Mouse (Mus musculus): ENCODE data around the gene Pmpcb.

Pmpcb gene

DNA sequence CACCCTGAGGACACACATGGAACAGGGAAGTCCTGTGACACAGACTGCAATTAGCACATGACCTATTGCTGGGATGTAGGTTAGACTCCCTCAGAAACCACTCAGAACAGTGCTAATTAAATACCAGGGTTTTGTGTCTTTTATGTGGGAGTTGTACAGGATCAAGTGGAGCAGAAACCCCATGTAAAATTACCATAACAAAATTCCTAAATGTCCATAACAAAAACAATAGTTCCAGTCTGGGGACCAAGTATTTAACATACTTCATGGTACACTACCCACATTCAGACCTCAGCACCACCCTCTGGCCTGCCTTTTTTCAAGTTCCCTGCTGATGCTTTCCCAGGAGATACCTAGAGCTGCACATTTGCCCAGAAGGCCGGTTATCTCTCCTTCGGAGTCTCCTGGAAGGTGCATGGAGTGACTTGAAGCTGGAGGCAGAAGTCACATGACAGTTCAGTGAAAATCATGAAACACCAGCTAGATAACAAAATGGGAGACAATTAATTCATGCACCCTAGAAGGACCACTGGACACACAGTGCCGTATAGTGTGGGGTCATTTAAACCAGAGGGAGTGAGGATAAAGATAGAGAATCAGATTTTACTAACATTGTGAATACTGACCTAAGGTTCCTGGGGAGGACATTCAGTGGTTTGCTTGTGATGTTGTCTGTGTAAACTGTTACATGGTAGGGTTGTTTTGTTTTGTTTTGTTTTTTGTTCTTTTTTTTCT is 4.6 kb upstream of the Pmpcb start:
- no peak for DNase-seq (ENCODE audit: low spot score)

DNA sequence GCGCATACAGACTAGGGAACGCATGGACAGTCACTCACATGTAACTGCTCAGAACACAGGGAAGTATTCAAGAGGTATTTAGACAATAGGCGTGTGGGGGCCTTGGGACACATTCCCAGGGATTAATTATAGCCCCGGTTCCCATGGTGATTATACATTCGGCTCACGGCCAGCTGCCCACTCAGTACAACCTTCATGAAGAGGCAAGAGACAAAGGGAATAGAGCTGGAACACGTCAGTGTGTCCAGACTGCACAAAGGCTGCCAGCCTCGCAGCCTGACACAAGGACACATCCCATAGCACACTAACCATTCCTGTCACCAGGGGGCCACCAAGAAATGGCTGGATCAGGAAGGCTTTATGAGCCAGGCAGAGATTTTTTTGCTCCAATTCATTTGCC is 4.0 kb upstream of the Pmpcb start:
- peak; percentile 19 for DNase-seq (ENCODE audit: low spot score)

DNA sequence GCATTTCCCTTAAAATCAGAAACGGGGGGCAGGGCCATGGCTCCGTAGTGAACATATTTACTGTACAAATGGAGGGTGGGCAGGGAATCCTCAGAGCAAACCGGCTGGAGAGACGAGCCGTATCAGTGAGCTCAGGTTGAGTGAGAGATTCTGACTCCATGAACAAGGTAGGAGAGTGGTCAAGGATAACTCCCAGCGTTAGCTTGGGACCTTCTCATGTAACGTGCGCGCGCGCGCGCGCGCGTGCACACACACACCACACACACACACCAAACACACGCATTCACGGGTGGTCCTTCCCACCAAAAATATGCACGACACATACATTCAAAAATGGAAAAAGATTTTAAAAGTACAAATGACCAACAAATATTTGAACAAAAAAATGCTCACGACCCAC is 1.8 kb upstream of the Pmpcb start:
- no peak for DNase-seq (ENCODE audit: low spot score)

DNA sequence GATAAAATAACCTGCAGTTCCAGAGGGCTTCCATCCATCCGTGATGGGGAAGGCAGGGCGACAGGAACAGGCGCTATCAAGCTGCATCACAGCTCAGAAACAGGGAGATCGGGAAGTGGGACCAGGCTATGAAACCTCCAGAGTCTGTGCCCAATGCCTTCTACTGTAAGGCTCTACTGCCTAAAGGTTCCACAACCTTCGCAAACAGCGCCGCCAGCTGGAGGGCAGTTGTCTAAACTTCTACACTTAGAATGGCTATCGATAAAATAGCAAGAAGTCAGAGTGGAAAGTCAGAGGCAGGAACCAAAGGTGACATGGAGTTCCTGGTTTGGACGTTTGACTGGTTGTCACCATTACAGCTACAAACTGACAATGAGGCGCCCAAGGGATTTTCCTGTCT is 1.4 kb upstream of the Pmpcb start:
- peak; percentile 65 for DNase-seq (ENCODE audit: low spot score)

DNA sequence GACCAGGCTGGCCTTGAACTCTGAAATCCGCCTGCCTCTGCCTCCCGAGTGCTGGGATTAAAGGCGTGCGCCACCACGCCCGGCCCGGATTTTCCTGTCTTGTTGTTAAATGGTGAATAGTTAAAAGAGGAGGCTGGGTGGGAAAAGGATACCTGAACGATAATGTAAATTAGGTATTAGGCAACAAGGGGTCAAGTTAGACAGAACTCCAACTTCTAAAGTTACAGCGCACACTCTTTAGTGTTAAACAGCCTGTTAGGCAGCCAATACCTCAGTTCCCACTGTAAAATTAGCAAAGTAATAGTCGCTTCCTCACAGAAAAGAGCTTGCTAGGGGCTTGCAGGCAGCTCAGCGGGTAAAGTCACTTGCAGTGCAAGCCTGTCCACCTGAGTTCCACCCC is 895 bp upstream of the Pmpcb start:
- DNase-seq (ENCODE audit: low spot score), result no peak

DNA sequence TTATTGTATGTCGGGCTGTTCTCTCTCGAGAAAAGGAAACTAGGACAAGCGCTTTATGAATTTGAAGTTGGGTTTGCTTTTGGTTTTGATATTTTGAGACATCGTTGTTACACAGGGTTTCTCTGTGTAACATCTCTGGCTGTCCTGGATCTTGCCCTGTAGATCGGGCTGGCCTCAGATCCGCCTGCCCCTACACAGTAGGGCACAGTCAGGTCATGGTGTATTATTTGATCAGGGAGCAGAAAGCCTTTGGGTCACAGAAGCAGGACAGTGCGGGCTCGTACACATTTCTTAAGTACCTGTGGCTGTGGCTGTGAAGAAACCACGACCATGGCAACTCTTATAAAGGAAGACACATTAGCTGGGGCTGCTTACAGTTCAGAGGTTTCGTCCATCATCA is 679 bp downstream of the Pmpcb start:
- DNase-seq (ENCODE audit: low spot score), result no peak

DNA sequence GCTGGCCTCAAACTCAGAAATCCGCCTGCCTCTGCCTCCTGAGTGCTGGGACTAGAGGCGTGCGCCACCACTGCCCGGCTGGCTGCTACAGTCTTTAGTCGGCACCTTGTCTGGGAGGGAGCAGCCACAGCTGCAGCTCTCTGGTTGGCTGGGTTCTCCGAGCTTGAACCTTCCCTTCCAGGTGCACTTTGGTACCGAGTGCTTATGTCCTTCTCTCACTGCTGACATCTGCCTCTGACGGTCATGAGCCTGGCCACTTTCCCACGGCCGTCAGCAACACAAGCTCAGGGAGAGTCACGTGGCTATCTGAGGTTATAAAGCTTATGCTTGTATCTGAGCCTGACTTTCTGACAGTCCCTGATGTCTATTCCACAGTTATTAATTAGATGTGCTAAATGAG is 2.2 kb downstream of the Pmpcb start:
- DNase-seq (ENCODE audit: low spot score), result no peak

DNA sequence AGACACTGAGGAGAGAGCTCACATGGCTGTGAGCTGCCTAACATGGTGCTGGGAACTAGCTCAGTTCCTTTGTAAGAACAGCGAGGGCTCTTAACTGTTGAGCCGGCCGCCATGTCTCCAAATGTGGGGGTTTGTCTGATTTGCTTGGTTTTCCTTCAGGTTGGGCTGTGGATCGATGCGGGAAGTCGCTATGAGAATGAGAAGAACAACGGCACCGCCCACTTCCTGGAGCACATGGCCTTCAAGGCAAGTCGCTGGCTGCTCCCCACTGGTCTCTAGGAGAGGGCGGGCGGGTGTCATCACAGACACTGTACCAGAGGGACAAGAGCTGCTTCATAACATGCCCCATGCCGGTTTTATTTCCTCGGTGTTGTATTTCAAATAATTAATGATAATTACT is 2.9 kb downstream of the Pmpcb start:
- no peak for DNase-seq (ENCODE audit: low spot score)

DNA sequence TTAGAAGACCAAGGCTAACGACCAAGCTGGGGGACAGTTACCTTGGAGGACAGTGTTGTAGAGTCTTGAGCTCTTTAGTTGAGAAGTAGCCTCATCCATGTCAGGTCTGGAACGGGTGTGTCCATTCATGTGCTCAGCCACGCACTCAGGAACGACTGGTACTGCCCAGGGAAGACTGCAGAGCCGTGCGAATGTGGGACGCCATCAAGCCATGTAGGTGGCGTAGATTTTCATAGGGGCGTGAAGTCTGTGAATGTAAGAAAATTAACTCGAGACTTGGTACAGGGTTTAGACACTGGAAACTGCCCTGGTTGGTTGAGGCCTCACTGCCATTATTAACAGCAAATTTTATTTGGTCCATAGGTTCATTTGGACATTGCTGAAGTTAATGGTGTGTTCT is 6.7 kb downstream of the Pmpcb start:
- DNase-seq (ENCODE audit: low spot score), result no peak

DNA sequence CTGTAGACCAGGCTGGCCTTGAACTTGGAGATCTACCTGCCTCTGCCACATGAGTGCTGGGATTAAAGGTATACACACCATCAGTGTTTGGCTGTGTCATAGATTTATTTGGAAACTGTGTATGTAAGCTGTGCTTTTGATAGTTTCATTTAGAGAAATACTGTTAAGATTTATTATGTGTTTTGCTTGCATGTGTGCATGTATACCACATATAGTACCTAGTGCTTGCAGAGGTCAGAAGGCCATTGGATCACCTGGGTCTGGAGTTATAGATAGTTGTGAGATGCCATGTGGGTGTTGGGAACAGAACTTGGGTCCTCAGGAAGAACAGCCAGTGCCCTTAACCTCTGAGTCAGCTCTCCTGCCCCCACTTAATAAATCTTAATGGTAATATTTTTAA is 7.7 kb downstream of the Pmpcb start:
- no peak for DNase-seq (ENCODE audit: low spot score)

DNA sequence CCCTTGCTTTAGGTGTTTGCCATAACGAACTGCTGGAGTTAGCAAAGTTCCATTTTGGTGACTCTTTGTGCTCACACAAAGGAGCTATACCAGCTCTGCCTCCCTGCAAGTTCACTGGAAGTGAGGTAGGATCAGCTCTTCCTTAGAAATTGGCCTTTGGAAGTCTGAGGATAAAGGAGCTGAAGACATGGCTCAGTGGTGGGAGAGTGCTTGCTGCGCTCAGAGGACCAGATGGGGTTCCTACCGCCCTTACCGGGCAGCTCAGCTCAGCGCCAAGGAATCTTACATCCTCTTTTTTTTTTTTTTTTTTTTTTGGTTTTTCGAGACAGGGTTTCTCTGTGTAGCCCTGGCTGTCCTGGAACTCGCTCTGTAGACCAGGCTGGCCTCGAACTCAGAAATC is 9.0 kb downstream of the Pmpcb start:
- DNase-seq (ENCODE audit: low spot score), result no peak

DNA sequence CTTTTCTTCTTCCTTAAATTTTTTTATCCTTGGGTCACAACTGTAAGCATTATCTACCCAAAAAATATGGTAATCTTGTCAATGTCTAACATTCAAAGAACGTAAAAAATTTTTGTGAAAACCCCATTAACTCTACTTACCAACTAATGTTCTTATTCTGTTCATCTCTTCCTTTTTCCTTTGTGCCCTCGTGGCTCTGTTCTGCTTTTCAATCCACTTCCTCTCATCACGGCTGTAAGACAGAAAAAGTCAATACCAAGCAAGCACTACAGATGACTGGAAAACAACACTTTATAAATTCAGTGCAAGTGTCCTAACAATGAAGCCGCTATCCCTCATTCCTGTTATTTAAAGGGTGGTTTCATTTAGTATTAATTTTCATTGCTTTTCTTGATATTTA is 31.6 kb downstream of the Pmpcb start:
- DNase-seq (ENCODE audit: low spot score), result no peak

DNA sequence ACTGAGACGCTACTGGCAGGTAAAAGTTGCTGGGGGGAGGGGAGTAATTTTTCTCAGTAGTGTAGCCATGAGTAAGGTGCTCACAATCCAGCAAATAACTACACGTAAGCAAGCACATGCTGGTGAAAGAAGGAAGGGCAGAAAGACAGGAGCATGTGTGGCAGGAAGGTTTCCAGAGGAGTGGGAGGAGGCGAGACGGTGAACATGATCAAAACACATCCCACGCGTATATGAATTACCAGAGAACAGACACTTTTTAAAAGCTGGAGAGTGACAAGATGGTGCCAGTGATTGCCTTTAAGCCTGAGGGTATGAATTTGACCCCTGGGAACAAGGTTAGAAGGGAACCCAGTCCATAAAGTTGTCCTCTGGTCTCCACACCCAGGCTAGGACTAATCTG is 32.9 kb downstream of the Pmpcb start:
- no peak for DNase-seq (ENCODE audit: low spot score)

DNA sequence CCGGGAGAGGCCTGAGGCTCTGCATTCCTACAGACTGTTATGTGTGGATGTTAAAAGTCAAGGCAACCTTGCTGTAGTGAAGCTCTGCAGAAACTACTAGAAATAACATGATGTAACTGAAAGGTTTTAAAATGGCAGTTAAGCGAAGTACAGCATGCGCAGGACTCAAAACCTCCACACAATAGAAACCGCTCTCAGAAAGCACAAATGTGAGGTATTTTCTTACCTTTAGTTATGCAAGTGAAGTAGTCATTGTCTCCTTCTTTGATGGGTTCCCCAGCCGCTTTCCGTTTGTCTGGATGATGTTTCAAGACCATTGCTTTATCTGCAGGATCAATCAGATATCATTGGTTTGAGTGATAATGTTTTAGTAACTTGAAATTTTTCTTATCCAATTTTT is 39.5 kb downstream of the Pmpcb start:
- no peak for DNase-seq (ENCODE audit: low spot score)

DNA sequence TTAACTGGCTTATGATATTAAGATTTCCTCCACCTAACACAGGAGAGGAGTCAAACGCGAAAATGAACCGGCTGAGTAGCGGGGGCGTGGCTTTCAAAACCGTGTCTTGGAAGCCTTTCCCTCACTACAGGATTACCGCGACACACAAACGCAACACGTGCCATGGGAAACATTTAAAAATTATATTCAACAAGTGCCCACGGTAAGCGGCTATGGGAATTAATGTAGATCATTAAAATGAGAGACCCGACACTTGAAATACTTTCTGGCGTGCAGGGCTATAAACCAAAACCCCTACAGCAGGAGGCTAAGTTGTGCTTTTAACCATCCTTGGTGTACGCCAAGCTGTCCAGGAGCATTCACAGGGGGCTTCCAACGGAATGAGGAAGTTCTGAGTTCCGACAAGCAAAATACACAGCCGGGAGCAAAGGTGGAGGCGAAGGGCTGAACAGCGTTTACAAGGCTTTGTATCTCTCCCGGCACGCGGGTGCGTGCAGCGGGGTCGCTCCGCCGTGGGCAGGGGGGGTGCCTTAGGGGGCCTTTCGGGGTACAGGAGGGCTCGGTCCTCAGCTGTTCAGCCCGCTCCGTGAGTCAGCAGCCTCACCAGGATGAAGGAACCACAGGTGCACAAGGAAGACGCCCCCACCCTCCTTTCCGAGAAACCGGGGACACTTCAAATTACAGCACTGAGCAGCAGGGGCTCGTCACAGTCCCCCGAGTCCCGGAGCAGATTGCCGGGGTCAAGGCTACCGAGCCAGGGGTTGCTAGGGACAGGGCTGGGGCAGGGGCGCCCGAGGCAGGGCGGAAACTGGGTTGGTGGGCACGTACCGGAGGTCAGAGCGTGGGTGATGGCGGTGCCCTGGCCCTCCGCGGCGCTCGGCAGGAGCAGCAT is 47.5 kb downstream of the Pmpcb start:
- peak; percentile 11 for DNase-seq (ENCODE audit: low spot score)

DNA sequence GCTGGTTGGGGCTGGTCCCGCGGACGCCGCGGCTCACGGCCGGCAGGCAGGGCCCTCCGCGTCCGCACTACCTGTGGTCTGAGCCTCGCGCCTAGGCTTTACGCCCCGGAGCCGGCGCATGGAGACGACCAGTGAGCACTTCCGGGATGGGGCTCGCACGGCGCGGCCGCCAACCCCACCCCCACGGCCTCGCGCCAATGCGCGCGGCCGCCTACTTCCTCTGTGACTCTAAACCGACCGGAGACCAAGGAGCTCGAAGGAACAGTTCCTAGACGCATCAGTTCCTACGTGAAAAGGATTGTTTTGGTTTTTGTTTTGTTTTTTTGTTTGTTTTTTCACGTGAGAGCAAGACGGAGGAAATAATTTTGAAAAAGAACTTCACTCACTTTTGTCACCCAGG is 48.1 kb downstream of the Pmpcb start, which contains the start of the genes Dnajc2 and Psmc2:
Gene Dnajc2 (minus strand): TSS at position 199 of the 400 bp plus-strand sequence.
Gene Psmc2 (plus strand): TSS at position 231 of the 400 bp plus-strand sequence.
- DNase-seq (ENCODE audit: low spot score), result peak; percentile 85

DNA sequence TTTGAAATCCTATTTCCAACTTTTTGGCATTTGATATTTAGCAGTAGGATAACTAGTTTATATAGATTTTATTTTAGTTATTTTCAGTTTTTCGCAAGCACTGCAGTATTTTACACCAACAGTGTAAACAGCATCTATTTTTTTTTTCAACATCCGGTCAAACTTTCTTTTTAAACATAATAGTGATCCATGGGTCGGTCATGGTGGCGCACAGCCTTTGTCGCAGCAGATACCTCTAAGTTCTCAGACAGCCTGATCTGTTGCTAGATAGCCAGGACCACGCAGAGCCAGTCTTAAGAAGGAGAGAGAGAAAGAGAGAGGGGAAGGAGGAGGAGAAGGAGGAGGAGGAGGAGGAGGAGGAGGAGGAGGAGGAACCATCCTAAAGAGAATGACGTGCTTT is 48.8 kb downstream of the Pmpcb start:
- no peak for DNase-seq (ENCODE audit: low spot score)

DNA sequence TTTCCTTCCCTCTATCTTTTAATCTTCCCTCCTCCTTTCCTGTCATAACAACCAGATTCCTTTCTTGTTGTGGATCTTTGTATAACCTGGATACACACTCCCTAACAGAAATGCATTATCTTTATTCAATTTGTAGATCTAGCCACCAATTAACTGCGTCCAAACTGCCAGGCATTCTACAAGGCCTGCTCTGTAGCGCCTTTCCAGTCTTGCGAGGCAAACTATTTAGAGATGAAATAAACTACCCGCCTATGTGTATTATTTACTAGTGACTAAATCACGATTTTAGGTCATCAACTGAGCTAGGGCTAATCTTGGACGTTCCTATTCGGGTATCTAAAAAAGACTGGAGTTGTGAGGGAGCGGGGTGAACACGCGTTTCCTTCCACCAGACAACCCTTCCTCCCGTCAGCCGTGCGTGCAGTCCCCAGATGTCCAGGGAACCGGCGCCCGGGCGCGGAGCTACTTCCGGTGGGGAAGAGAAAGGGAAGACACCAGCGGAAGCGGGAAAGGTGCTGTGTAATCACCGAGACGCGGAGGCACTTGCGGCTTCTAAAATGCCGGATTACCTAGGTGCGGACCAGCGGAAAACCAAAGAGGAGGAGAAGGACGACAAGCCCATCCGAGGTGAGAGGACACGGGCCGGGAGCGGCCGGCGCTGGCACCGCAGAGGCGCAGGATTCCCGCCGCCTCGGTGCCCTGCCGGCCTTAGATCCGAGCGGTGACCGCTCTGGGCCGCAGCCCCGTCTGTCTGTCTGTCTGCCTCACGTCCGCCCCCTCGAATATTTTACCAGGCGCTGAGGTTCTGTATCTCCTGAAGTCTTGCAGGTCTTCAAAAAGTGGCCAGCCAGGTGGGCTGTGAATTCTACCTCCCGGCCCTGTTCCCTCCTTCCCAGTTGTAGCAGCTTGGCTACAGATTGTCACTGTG is 49.6 kb downstream of the Pmpcb start:
- peak; percentile 91 for DNase-seq (ENCODE audit: low spot score)

DNA sequence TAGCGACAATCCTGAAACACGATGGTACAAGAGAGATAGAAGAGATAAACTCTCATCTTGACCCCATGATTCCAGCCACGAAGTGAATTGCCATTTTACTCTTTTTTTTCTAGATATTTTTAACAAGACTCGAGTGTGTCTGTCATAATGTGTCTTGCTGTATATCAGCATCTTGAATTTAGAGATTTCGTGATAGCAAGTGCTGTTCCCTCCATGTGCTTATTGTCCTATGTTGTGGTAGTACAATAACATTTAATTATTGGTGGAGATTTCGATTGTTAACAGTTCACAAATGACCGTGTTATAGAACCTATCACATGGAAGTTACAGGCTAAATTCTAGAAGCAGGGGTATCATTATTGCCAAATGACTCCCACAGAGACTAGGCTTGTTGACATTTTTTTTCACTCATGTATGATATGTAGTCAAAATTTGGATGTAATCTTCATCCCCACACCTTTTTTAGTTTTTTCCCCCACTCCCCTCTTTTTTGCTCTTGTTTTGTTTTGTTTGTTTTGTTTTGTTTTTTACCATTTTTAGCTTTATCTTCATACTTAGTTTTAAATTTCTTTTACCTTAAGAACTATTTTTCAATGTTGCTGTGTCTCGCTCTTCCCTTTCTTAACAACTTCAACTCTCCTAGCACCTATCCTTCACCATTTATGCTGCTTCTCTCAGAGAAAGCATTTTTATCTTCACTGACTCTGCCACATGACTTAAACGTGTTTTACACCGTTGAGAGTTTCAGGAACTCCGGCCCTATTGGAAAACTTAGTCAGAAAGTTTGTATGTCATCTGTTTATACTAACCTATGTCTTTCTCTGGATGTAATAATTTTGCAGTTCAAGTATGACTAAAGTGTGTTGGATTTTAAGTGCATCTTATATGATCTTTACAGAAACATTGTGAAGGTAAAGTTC is 50.5 kb downstream of the Pmpcb start:
- no peak for DNase-seq (ENCODE audit: low spot score)

DNA sequence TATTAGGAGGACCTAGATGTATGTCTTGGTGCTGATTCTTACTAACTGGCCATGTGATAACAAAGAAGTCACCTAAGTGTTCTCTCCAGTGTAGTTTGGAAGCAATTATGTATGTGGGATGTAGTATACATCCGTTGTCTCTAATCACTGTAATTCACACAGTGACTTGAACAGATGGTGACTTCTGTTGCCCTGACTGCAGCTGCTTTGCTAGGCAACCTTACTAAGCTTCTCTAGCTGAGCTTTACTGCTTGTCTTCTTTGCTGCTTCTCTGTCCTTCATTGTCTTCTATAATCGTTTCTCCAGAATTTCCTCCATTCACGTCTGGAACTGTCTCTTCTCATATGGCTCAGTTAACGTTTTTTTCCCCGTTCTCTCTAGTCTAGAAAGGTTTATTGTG is 52.1 kb downstream of the Pmpcb start:
- DNase-seq (ENCODE audit: low spot score), result no peak

DNA sequence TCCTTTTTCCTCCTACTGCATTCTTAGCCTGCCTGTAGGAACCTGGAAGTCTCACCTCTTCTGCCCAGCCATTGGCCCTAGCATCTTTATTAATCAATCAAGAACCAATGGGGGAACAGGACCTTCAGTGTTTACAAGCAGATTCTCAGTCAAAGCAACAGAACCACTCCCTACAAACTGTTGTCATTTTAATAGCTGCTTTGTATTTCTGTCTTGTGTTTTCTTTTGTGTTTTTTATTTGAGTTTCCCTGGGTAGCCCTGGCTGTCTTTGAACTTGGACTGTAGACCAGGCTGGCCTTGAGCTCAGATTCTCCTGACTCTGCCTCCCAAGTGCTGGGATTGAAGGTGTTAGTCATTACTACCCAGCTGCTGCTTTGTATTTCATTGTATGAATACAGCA is 55.2 kb downstream of the Pmpcb start:
- DNase-seq (ENCODE audit: low spot score), result no peak

All from urinary bladder, postnatal 25 days (tissue).